Mouse (Mus musculus) megakaryocyte, embryonic 14.5 days (primary cell): ENCODE measurements at regions not wholly inside any gene's neighbourhood (a gene's known extent, or its start where the extent isn't known, plus 50 kb on each side); places are given as distances from the start of the nearest gene placed in this dataset.

Experiments
- FLI1 ChIP-seq: IDR thresholded peaks from 2 replicates; pipeline ENCODE4 v1.6.1; 2012; ENCODE audit warnings: low read length, inconsistent platforms, mixed read lengths
- GATA1 ChIP-seq: IDR thresholded peaks from 3 replicates; pipeline ENCODE4 v1.6.1; 2012; ENCODE audit warnings: mixed read lengths, low read length, inconsistent platforms, borderline replicate concordance

- no peak for TF ChIP-seq FLI1
- no peak for TF ChIP-seq GATA1
Observed at GRCm38 (mm10) chr12:15704412-15704811, 112.3 kb downstream of the Trib2 start.
